Mouse (Mus musculus): ENCODE measurements around the gene Fzd2. TPM values are rescaled to one million over a fixed set of nuclear protein-coding genes. Genes with fewer than 3 reads are reported as not detected.

Fzd2 gene
- polyA plus RNA-seq, 1 experiment from 2014 or later: 8.4 TPM

DNA sequence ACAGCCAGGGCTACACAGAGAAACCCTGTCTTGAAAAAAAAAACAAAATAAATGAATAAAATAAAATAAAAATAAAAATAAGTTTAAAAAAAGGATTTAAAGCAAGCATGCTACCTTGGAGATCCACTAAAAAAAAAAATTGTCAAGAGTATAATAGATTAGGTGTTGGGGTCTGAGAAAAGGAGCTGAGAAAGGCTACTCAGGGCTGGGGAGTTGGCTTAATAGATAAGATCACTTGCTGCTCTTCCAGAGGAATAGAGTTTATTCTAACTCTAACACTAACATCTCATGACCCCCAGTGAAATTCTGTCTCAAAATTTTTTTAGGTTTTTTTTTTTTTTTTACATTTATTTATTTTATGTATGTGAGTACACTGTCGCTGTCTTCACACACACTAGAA lies 37.9 kb upstream of the Fzd2 start:
- WGBS: 92% methylated on average over 1 of the region's 1 CpGs
- Histone ChIP-seq H3K4me2 (no peak overlapping the region), H3K27ac (ENCODE audit: low read depth, low read length) (no peak overlapping the region), H3K9ac (ENCODE audit: low read depth, low read length) (no peak overlapping the region), H3K4me1 (replicated peaks; ENCODE audit: control insufficient read depth, insufficient read depth, low read length) (peaks cover 5% of the 10 kb centered on the region), H3K36me3 (ENCODE audit: control insufficient read depth, insufficient read depth, low read length) (no peaks in the 10 kb centered on the region), H3K27me3 (replicated peaks; ENCODE audit: control insufficient read depth, insufficient read depth, low read length) (no peaks in the 10 kb centered on the region), H3K4me3 (ENCODE audit: low read depth, low read length) (no peak overlapping the region), H3K9me3 (ENCODE audit: control insufficient read depth, low read length) (no peaks in the 10 kb centered on the region)
- ATAC-seq (replicated peaks; ENCODE audit: low FRiP score) (no peak), DNase-seq (ENCODE audit: low spot score) (no peak)

DNA sequence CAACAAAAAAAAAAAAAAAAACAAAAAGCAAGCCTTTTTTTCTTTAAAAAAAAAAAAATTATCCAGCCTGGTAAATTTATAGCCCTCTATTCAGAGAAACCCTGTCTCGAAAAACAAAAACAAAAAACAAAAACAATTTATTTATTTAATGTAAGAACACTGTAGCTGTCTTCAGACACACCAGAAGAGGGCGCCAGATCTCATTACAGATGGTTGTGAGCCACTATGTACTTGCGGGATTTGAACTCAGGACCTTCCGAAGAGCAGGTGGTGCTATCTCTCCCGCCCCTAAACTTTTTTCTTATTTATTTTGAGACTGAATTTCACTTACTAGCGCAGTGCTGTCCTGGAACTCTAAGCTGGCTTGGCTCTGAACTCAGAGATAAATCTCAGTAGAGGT lies 37.0 kb upstream of the Fzd2 start:
- peaks cover 5% of the 10 kb centered on the region for H3K4me1 ChIP-seq (replicated peaks; ENCODE audit: control insufficient read depth, insufficient read depth, low read length)
- no peaks in the 10 kb centered on the region for H3K27me3 ChIP-seq (replicated peaks; ENCODE audit: control insufficient read depth, insufficient read depth, low read length)
- no peak overlapping the region for H3K9ac ChIP-seq (ENCODE audit: low read depth, low read length)
- DNase-seq (ENCODE audit: low spot score) (no peak), ATAC-seq (replicated peaks; ENCODE audit: low FRiP score) (no peak)
- no peak overlapping the region for H3K4me3 ChIP-seq (ENCODE audit: low read depth, low read length)
- H3K27ac ChIP-seq (ENCODE audit: low read depth, low read length): no peak overlapping the region
- H3K36me3 ChIP-seq (ENCODE audit: control insufficient read depth, insufficient read depth, low read length): no peaks in the 10 kb centered on the region
- WGBS: 86% methylated on average over 6 of the region's 6 CpGs
- H3K4me2 ChIP-seq: no peak overlapping the region
- no peaks in the 10 kb centered on the region for H3K9me3 ChIP-seq (ENCODE audit: control insufficient read depth, low read length)

DNA sequence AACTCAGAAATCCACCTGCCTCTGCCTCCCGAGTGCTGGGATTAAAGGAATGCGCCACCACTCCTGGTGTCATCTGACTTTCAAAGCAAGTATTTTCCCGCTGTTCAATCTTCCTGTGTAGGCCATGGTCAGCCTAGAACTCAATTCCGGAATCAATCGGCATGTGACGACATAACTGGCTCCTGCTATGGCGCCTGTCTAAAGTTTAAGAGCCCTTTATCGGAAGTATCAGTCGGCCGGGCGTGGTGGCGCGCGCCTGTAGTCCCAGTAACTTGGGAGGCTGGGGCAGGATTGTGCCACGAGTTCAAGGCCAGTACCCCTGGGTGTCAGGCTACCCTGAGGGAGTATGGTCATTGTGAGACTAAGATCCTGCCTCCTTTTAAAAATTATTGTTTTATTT lies 36.5 kb upstream of the Fzd2 start:
- Histone ChIP-seq H3K36me3 (ENCODE audit: control insufficient read depth, insufficient read depth, low read length) (no peaks in the 10 kb centered on the region), H3K9me3 (ENCODE audit: control insufficient read depth, low read length) (no peaks in the 10 kb centered on the region), H3K4me2 (no peak overlapping the region), H3K27ac (ENCODE audit: low read depth, low read length) (no peak overlapping the region), H3K27me3 (replicated peaks; ENCODE audit: control insufficient read depth, insufficient read depth, low read length) (no peaks in the 10 kb centered on the region), H3K4me3 (ENCODE audit: low read depth, low read length) (no peak overlapping the region), H3K4me1 (replicated peaks; ENCODE audit: control insufficient read depth, insufficient read depth, low read length) (peaks cover 5% of the 10 kb centered on the region), H3K9ac (ENCODE audit: low read depth, low read length) (no peak overlapping the region)
- DNase-seq (ENCODE audit: low spot score) (no peak), ATAC-seq (replicated peaks; ENCODE audit: low FRiP score) (no peak)
- 92% methylated on average over 15 of the region's 15 CpGs for WGBS

DNA sequence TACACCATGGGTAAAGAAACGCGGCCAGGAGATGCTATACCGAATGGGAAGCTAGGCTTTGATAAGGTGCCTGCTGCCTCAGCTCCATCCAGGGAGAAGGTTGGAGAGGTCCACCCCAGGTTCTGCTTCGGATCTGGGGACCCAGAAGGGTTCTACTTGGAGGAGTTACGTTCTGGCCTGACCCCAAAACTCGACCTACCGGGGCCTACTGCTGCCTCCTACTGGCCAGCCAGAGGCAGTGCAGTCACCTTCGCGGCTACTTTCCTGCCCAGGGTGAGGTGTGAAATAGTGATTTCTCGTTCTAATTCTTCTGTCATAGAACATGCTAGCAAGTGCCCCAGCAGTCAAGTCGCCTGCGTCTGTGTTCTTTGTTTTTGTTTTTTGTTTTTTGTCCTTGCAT lies 36.0 kb upstream of the Fzd2 start:
- H3K27ac ChIP-seq (ENCODE audit: low read depth, low read length): no peak overlapping the region
- H3K9ac ChIP-seq (ENCODE audit: low read depth, low read length): no peak overlapping the region
- H3K4me1 ChIP-seq (replicated peaks; ENCODE audit: control insufficient read depth, insufficient read depth, low read length): peaks cover 5% of the 10 kb centered on the region
- H3K9me3 ChIP-seq (ENCODE audit: control insufficient read depth, low read length): no peaks in the 10 kb centered on the region
- WGBS: 69% methylated on average over 12 of the region's 12 CpGs
- no peak overlapping the region for H3K4me3 ChIP-seq (ENCODE audit: low read depth, low read length)
- DNase-seq (ENCODE audit: low spot score) (no peak), ATAC-seq (replicated peaks; ENCODE audit: low FRiP score) (no peak)
- no peaks in the 10 kb centered on the region for H3K27me3 ChIP-seq (replicated peaks; ENCODE audit: control insufficient read depth, insufficient read depth, low read length)
- no peak overlapping the region for H3K4me2 ChIP-seq
- no peaks in the 10 kb centered on the region for H3K36me3 ChIP-seq (ENCODE audit: control insufficient read depth, insufficient read depth, low read length)

DNA sequence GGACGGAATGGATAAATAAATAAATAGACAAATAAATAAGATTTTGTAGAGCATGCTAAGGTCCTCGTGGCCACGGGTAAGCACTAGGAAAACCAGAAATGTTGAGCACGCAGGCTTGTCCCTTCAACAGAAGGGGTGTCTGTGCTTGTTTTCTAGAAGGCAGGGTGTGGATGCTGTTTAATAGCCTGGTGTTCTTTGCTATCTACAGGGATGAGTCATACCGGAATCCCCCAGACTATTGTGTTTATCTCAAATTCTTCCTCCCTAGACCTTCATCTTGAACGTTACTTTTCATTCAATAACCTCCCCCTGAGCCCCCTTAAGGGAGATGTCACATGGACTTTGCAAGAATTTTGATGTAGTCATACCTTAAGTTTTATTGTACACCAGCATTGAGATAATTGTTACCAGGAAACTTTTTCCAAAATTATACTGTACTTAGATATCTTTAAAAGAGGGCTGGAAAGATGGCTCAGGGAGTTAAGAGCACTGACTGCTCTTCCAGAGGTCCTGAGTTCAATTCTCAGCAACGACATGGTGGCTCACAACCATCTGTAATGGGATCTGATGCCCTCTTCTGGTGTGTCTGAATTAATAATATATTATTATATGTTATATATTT lies 35.3 kb upstream of the Fzd2 start:
- no peak for DNase-seq (ENCODE audit: low spot score)
- Histone ChIP-seq H3K9me3 (ENCODE audit: control insufficient read depth, low read length) (no peaks in the 10 kb centered on the region), H3K36me3 (ENCODE audit: control insufficient read depth, insufficient read depth, low read length) (no peaks in the 10 kb centered on the region), H3K4me2 (no peak overlapping the region), H3K9ac (ENCODE audit: low read depth, low read length) (no peak overlapping the region), H3K4me3 (ENCODE audit: low read depth, low read length) (no peak overlapping the region), H3K27me3 (replicated peaks; ENCODE audit: control insufficient read depth, insufficient read depth, low read length) (no peaks in the 10 kb centered on the region), H3K27ac (ENCODE audit: low read depth, low read length) (no peak overlapping the region), H3K4me1 (replicated peaks; ENCODE audit: control insufficient read depth, insufficient read depth, low read length) (peaks cover 5% of the 10 kb centered on the region)
- WGBS: 60% methylated on average over 7 of the region's 7 CpGs
- no peak for ATAC-seq (replicated peaks; ENCODE audit: low FRiP score)

DNA sequence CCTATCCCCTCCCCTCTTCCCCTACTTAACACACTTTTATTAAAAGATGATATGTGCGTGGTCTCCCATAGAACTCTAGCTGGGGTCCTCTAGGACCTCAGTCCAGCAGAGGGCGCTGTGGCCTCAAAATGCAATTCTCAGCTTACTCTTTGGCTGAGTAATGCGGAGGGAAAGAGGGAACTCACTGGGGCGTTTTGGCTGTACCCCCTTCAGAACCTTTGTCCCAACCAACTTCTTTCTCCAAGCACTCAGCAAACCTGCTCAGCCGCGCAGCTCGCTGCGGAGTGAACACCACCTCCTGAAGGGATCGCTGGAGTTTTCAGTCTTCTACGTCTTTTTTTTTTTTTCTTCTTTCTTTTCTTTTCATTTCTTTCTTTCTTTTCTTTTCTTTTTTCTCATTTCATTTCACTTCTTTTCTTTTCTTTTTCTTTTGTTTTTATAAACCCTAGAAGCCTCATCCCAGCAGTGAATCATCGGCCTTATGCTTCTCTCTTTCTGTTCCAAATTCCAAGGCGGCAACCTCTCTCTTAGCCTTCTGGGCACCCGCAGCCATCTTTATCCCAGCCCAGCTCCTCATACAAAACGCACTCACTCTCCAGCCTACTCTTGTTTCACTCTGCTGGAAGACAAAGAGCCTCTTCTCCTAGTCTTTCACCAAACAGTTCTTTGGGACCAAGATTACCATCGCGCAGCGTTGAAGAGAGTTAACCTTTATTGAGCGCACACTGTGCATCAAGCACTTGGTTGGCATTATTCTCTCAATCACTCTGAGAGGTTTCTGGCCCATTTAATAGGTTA lies 31.1 kb upstream of the Fzd2 start:
- H3K4me2 ChIP-seq: peak overlapping the region; percentile 82
- H3K27ac ChIP-seq (ENCODE audit: low read depth, low read length): no peak overlapping the region
- WGBS: 15% methylated on average over 18 of the region's 18 CpGs
- H3K4me3 ChIP-seq (ENCODE audit: low read depth, low read length): peak overlapping the region; percentile 52
- 0 out of 2 replicates have a peak, but pooled peaks cover 2% of the 10 kb centered on the region for H3K4me1 ChIP-seq (replicated peaks; ENCODE audit: control insufficient read depth, insufficient read depth, low read length)
- no peaks in the 10 kb centered on the region for H3K36me3 ChIP-seq (ENCODE audit: control insufficient read depth, insufficient read depth, low read length)
- no peaks in the 10 kb centered on the region for H3K9me3 ChIP-seq (ENCODE audit: control insufficient read depth, low read length)
- H3K27me3 ChIP-seq (replicated peaks; ENCODE audit: control insufficient read depth, insufficient read depth, low read length): no peaks in the 10 kb centered on the region
- H3K9ac ChIP-seq (ENCODE audit: low read depth, low read length): peak overlapping the region; percentile 68
- peak; percentile 83 for DNase-seq (ENCODE audit: low spot score)
- ATAC-seq (replicated peaks; ENCODE audit: low FRiP score): peak; percentile 65; the same call in 1 of the 2 replicates

DNA sequence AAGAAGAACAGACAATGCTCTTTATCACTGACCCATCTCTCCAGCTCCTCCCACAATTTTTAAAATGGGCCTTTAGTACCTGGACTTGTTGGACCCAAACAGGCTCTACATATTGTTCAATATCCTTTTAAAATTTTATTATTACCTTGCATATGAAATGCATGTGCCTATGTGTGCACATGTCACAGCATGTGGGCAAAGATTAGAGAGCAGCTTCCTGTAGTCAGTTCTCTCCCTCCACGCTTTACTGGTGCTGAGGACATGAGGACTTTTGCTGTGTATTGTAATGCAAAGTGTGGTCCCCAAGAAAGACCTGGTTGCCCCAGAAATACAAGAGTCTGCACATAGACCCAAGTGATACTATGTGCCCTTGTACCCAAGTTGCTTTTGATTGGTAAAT lies 29.2 kb upstream of the Fzd2 start:
- H3K9me3 ChIP-seq (ENCODE audit: control insufficient read depth, low read length): no peaks in the 10 kb centered on the region
- 67% methylated on average over 1 of the region's 1 CpGs for WGBS
- H3K4me3 ChIP-seq (ENCODE audit: low read depth, low read length): no peak overlapping the region
- H3K36me3 ChIP-seq (ENCODE audit: control insufficient read depth, insufficient read depth, low read length): no peaks in the 10 kb centered on the region
- H3K4me2 ChIP-seq: no peak overlapping the region
- ATAC-seq (replicated peaks; ENCODE audit: low FRiP score): no peak
- no peak for DNase-seq (ENCODE audit: low spot score)
- no peak overlapping the region for H3K27ac ChIP-seq (ENCODE audit: low read depth, low read length)
- H3K4me1 ChIP-seq (replicated peaks; ENCODE audit: control insufficient read depth, insufficient read depth, low read length): peaks cover 2% of the 10 kb centered on the region; the same call in 1 of the 2 replicates
- H3K9ac ChIP-seq (ENCODE audit: low read depth, low read length): no peak overlapping the region
- no peaks in the 10 kb centered on the region; the same call in 1 of the 2 replicates for H3K27me3 ChIP-seq (replicated peaks; ENCODE audit: control insufficient read depth, insufficient read depth, low read length)

DNA sequence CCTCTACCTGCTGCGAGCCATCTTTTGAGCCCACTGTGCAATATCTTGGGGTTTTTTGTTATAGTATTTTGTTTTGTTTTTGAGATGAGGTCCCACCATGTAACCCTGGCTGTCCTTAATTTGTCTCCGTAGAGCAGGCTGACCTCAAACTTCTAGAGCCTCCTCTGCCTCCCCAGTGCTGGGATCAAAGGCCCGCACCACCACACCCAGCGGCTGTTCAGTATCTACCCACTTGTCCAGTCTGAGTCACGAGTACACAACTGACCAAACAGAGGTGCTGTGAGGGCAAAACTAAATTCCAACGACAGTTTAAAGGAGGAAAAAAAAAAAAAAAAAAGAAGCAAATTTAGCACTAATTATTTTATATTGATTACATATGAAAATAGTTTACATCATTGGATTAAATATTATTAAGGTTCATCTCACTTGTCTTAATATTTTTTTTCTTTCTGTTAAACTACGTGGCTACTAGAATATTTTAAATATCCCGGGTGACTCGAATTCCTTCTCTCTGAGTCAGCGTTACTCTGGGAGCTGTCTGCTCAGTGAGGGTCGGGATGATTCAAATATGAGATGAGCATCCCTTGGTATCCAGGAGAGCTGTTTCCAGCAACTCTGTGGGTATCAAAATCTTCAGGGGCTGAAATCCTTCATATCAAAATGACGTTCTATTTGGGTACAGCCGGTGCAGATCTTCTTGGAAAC lies 28.0 kb upstream of the Fzd2 start:
- no peak overlapping the region for H3K27ac ChIP-seq (ENCODE audit: low read depth, low read length)
- no peaks in the 10 kb centered on the region; the same call in 1 of the 2 replicates for H3K27me3 ChIP-seq (replicated peaks; ENCODE audit: control insufficient read depth, insufficient read depth, low read length)
- DNase-seq (ENCODE audit: low spot score): no peak
- no peaks in the 10 kb centered on the region for H3K9me3 ChIP-seq (ENCODE audit: control insufficient read depth, low read length)
- H3K4me3 ChIP-seq (ENCODE audit: low read depth, low read length): no peak overlapping the region
- 60% methylated on average over 13 of the region's 13 CpGs for WGBS
- H3K4me2 ChIP-seq: no peak overlapping the region
- peaks cover 2% of the 10 kb centered on the region; the same call in 1 of the 2 replicates for H3K4me1 ChIP-seq (replicated peaks; ENCODE audit: control insufficient read depth, insufficient read depth, low read length)
- ATAC-seq (replicated peaks; ENCODE audit: low FRiP score): no peak
- H3K9ac ChIP-seq (ENCODE audit: low read depth, low read length): no peak overlapping the region
- no peaks in the 10 kb centered on the region for H3K36me3 ChIP-seq (ENCODE audit: control insufficient read depth, insufficient read depth, low read length)
